Mouse (Mus musculus): Measurements from ENCODE around the gene 4933425L06Rik. TPM values are rescaled to one million over a fixed set of nuclear protein-coding genes. Genes with fewer than 3 reads are reported as not detected.

Gene 4933425L06Rik
- polyA plus RNA-seq, 1 experiment from 2014 or later = not detected

DNA sequence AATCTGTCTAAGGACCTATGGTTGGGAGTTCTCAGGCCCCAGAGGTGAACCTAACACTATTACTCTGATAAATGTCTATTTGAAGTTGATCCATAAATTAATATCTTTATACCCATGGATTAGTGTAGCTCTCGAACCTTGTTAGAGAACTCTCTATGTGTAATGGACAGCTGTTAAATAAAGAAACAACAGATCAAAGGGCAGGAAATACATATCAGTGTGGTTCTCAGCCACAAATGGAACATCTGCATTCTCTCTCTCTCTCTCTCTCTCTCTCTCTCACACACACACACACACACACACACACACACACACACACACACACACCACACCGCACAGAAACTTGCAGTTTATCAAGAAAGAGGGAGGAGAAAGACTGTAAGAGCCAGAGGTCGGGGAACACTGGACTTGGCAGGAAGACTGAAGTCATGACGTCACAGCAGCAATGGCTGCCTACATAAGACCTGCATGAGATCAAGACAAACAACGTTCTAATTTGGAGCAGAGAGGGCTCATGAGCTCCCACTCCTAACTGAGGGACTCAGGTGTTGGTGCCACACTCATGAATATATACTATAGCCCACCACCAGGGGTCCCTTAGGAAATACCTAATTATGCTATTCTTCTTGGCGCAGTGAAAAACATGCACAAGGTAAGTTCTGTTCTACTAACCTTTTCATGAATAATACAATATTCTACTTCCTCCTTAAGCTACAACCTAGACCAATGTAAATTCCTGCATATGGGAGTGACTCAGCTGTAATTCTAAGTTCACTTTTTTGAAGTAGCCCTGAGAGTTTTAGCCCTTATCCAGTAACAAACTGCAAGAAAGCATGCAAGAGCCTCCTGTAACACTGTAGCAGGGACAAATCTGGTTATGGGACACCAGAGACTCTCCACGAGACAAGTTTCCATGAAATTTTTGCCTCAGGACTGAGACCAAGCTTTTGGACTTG, 14.8 kb upstream of the 4933425L06Rik start:
- no peaks in the 10 kb centered on the region for H3K9me3 ChIP-seq
- no peak for ATAC-seq (replicated peaks)
- H3K27me3 ChIP-seq = no peaks in the 10 kb centered on the region
- no peaks in the 10 kb centered on the region for H3K4me1 ChIP-seq
- no peak overlapping the region for H3K9ac ChIP-seq (replicated peaks)
- H3K4me3 ChIP-seq = no peak overlapping the region
- no peaks in the 10 kb centered on the region for H3K36me3 ChIP-seq
- 70% methylated on average over 7 of the region's 7 CpGs for WGBS
- no peak overlapping the region for H3K27ac ChIP-seq (replicated peaks)
- H3K4me2 ChIP-seq (replicated peaks) = no peak overlapping the region

DNA sequence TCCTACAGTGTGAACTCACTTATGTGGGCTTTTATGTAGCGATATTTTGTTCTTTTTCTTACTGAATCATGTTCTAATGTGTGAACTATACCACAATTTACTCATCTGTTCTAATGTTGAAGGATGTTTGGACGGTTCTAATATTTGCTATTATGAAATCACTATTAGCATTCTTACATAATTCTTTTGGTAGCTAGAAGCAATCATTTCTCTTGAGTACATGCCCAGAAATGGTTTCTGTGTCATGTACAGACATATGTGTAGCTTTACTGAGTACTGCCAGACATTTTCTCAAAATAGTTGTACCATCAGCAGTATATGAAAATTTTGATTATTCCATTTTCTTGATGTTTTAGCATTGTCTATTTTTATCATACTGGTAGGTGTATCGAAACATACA, 7.4 kb downstream of the 4933425L06Rik start:
- Histone ChIP-seq H3K36me3 (no peaks in the 10 kb centered on the region), H3K4me2 (replicated peaks) (no peak overlapping the region), H3K4me1 (no peaks in the 10 kb centered on the region), H3K27ac (replicated peaks) (no peak overlapping the region), H3K9ac (replicated peaks) (no peak overlapping the region), H3K9me3 (no peaks in the 10 kb centered on the region), H3K4me3 (no peak overlapping the region), H3K27me3 (no peaks in the 10 kb centered on the region)
- no peak for ATAC-seq (replicated peaks)
- 89% methylated on average over 3 of the region's 3 CpGs for WGBS

DNA sequence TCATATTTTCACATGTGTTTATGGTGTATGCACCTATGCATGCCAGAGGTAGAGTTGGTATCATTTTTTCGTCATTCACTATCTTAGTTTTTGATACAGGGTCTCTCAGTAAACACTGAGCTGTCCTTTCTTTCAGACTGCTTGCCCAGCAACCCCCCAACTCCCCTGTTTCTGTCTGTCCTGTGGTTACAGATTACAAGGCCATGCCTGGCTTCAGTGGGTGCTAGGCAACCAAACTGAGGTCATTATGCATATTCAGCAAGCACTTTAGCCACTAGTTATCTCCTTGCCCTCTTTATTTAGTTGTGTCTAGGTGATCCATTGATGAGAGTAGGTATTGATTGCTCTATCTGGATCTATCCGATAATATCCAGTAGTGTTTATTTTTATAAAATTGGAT, 14.4 kb downstream of the 4933425L06Rik start:
- H3K4me1 ChIP-seq = no peaks in the 10 kb centered on the region
- H3K4me3 ChIP-seq = no peak overlapping the region
- no peaks in the 10 kb centered on the region for H3K9me3 ChIP-seq
- H3K36me3 ChIP-seq = no peaks in the 10 kb centered on the region
- no peak overlapping the region for H3K9ac ChIP-seq (replicated peaks)
- ATAC-seq (replicated peaks) = no peak
- WGBS = 79% methylated on average over 2 of the region's 2 CpGs
- no peaks in the 10 kb centered on the region for H3K27me3 ChIP-seq
- no peak overlapping the region for H3K27ac ChIP-seq (replicated peaks)
- H3K4me2 ChIP-seq (replicated peaks) = no peak overlapping the region

DNA sequence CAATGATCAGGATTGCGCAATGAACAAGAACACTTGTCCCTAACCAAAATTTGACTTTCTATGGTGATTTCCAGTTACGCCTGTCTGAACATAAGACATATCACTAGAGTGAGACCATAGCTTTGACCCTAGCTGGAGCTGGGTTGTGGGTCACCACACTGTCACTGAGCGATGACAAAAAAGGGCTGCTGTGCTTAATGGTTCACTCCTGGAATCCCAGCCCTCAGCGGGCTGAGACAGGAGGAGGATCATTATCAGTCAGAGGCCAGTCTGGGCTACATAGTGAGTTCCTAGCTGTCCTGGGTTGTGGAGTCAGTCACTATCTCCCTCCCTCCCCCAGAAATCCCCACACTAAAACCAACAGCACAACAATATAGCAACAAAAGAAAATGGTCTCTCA, 18.8 kb downstream of the 4933425L06Rik start:
- ATAC-seq (replicated peaks) = no peak
- 89% methylated on average over 4 of the region's 4 CpGs for WGBS
- Histone ChIP-seq H3K36me3 (no peaks in the 10 kb centered on the region), H3K4me2 (replicated peaks) (no peak overlapping the region), H3K9ac (replicated peaks) (no peak overlapping the region), H3K4me3 (no peak overlapping the region), H3K27ac (replicated peaks) (no peak overlapping the region), H3K4me1 (no peaks in the 10 kb centered on the region), H3K27me3 (no peaks in the 10 kb centered on the region), H3K9me3 (no peaks in the 10 kb centered on the region)

DNA sequence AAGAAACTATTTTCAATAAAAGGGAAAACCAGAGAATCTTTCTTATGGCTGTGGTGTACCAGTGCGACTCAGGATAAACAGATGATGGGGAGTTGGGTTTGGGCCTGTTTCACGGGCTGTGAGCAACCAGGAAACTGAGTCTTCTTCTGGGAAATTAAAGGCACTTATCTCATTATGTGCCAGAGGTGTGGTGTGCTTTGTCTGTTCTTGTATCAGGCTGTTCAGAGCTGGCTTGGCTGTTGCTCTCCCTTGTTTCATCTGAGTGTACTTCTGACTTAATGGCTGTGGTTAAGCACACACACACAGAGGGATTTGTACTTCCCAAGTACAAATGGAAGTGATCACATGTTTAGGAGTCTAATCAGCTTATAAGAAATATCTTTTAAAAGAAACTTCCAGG, 22.5 kb downstream of the 4933425L06Rik start:
- no peaks in the 10 kb centered on the region for H3K36me3 ChIP-seq
- H3K4me1 ChIP-seq = no peaks in the 10 kb centered on the region
- H3K4me2 ChIP-seq (replicated peaks) = no peak overlapping the region
- WGBS = 76% methylated on average over 2 of the region's 2 CpGs
- H3K27ac ChIP-seq (replicated peaks) = no peak overlapping the region
- no peak for ATAC-seq (replicated peaks)
- no peak overlapping the region for H3K9ac ChIP-seq (replicated peaks)
- H3K4me3 ChIP-seq = no peak overlapping the region
- no peaks in the 10 kb centered on the region for H3K9me3 ChIP-seq
- no peaks in the 10 kb centered on the region for H3K27me3 ChIP-seq

DNA sequence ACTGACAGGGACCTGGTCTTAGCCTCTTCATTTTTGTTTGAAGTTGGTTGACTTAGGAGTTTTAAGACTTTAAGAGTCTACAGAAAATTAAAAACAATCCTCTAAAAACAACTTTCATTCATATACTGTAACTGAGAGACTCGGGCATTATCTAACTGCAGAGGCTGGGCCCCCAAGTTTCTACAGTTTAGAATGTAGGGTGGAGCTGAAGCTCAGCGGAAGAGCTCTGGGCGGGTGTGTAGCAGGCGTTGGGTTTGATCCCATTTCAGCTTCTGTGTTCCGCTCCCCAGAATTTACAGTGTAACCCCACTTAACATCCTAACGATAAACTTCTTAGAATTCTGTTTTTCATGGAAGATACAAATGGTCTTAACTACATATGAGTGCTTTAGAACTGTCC, 29.7 kb downstream of the 4933425L06Rik start:
- Histone ChIP-seq H3K4me3 (no peak overlapping the region), H3K27ac (replicated peaks) (no peak overlapping the region), H3K4me2 (replicated peaks) (no peak overlapping the region), H3K9ac (replicated peaks) (no peak overlapping the region), H3K4me1 (no peaks in the 10 kb centered on the region), H3K27me3 (no peaks in the 10 kb centered on the region), H3K9me3 (no peaks in the 10 kb centered on the region), H3K36me3 (no peaks in the 10 kb centered on the region)
- 87% methylated on average over 6 of the region's 6 CpGs for WGBS
- no peak for ATAC-seq (replicated peaks)

DNA sequence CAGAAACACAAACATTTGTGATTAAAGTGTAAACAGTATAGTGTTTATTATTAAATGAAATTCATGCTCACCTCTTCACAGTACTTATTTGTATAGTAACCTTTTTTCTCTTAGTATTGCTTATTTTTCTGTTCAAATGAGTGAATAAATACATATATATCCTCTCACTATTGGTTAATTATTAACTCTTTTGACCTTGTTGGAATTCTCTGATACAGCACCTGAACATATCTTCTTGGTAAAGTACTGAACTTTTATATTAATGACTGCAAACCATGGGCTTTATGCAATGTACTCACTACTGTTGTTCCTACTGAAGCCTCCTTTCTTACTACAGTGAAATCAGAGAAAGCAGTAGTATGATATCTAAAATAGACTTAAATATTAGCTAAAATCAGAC, 39.7 kb downstream of the 4933425L06Rik start:
- Histone ChIP-seq H3K4me1 (no peaks in the 10 kb centered on the region), H3K4me3 (no peak overlapping the region), H3K36me3 (no peaks in the 10 kb centered on the region), H3K9me3 (no peaks in the 10 kb centered on the region), H3K27ac (replicated peaks) (no peak overlapping the region), H3K9ac (replicated peaks) (no peak overlapping the region), H3K27me3 (no peaks in the 10 kb centered on the region), H3K4me2 (replicated peaks) (no peak overlapping the region)
- ATAC-seq (replicated peaks) = no peak

DNA sequence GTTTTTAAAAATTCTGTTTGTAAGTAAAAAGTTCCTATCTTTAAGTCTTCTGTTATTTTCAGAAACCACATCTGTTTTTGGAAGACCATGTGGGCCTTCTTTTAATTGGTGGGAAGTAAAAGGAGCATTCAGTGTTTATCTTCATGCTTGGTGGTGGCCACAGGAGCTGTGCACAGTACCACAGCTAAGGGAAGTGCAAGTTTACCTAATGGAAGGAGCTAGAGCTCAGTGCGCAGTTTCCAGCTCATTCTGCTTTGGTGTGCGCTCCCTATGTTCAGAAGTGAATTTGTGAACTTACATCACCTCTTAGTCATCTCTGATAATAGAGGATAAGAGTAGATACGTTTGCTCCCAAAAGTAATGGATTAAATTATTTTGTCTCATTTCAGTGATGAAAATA, 40.2 kb downstream of the 4933425L06Rik start:
- H3K4me1 ChIP-seq = no peaks in the 10 kb centered on the region
- H3K27me3 ChIP-seq = no peaks in the 10 kb centered on the region
- no peak overlapping the region for H3K9ac ChIP-seq (replicated peaks)
- H3K4me2 ChIP-seq (replicated peaks) = no peak overlapping the region
- 92% methylated on average over 3 of the region's 3 CpGs for WGBS
- no peak overlapping the region for H3K27ac ChIP-seq (replicated peaks)
- ATAC-seq (replicated peaks) = no peak
- H3K4me3 ChIP-seq = no peak overlapping the region
- H3K9me3 ChIP-seq = no peaks in the 10 kb centered on the region
- no peaks in the 10 kb centered on the region for H3K36me3 ChIP-seq

DNA sequence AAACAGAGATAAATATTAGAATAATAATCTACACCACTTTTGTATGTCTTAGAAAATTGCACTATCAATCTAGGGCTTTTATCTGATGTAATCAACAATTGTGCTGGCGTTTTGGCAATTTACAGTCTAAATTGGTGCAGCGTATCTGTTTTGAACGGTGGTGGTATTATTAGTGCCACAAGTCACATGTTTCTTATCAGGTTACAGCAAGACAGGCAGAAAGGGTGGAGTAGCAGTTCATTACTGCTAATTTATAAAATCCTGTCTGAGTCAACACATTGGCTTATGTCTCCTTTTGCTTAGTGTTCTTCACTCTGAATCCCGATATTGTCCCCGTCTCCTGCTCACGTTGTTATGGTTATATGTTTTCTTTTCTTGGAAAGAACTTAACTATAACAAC, 48.2 kb downstream of the 4933425L06Rik start:
- Histone ChIP-seq H3K36me3 (no peaks in the 10 kb centered on the region), H3K4me3 (no peak overlapping the region), H3K9me3 (no peaks in the 10 kb centered on the region), H3K27ac (replicated peaks) (no peak overlapping the region), H3K4me1 (no peaks in the 10 kb centered on the region), H3K9ac (replicated peaks) (no peak overlapping the region), H3K27me3 (no peaks in the 10 kb centered on the region), H3K4me2 (replicated peaks) (no peak overlapping the region)
- no peak for ATAC-seq (replicated peaks)
- 79% methylated on average over 6 of the region's 6 CpGs for WGBS

DNA sequence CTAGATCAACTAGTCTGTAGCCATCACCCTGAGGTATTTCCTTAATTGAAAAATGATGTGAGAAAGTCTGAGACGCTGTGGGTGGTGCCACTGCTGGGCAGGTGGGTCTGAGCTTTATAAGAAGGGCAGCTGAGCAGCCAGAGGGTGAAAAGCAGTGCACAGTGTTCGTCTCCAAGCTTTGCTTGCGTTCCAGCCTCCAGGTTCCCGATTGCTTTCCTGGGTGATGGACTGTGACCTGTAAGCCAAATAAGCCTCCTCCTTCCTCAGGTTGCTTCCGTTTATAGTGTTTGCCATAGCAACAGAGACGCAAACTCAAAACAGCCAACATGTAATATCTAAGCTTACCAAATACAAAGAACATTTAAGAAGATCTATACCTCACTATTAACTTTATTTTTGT, 50.4 kb downstream of the 4933425L06Rik start:
- WGBS = 88% methylated on average over 6 of the region's 6 CpGs
- Histone ChIP-seq H3K9me3 (no peaks in the 10 kb centered on the region), H3K27ac (replicated peaks) (no peak overlapping the region), H3K4me3 (no peak overlapping the region), H3K36me3 (no peaks in the 10 kb centered on the region), H3K9ac (replicated peaks) (no peak overlapping the region), H3K4me1 (no peaks in the 10 kb centered on the region), H3K4me2 (replicated peaks) (no peak overlapping the region), H3K27me3 (no peaks in the 10 kb centered on the region)
- ATAC-seq (replicated peaks) = no peak

DNA sequence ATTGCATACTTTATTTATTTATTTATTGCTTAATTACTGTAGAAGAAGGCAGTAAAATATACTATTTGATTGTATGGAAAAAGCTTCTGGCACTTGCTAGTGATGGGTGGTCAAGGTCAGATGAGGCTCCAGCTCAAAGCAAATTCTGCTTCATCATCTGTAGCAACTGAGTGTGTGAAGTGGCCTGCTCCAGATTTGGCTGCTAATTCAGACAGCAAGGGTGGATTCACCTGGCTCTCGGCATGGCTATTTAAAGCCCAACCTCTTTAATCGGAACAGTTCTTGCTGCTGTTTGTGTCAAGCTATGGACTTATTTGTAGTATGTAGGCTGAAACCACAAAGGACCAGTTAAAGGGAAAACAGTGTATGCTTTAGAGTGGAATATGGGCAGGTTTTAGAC, 50.9 kb downstream of the 4933425L06Rik start:
- H3K9ac ChIP-seq (replicated peaks) = no peak overlapping the region
- no peaks in the 10 kb centered on the region for H3K27me3 ChIP-seq
- no peaks in the 10 kb centered on the region for H3K9me3 ChIP-seq
- no peaks in the 10 kb centered on the region for H3K4me1 ChIP-seq
- H3K4me2 ChIP-seq (replicated peaks) = no peak overlapping the region
- H3K4me3 ChIP-seq = no peak overlapping the region
- H3K36me3 ChIP-seq = no peaks in the 10 kb centered on the region
- ATAC-seq (replicated peaks) = no peak
- no peak overlapping the region for H3K27ac ChIP-seq (replicated peaks)
- 86% methylated on average over 2 of the region's 2 CpGs for WGBS

DNA sequence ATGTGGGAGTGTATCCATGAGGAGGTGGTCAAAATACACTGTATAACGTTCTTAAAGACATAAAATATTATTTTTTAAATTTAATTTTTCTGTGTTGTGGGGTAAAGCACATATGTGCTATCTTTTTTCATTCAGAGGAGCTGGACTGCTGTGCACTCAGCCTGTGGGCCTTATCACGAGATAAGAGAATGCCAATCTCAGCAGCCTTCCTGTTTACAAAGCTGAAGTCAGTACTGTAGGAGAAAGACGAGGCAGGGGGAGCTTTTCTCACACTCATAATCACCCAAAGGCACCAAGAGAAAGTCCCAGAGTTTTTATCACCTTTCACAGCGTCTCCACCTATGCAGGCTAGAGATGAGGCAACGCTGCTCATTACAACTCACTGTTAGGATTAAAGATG, 52.5 kb downstream of the 4933425L06Rik start:
- no peak overlapping the region for H3K9ac ChIP-seq (replicated peaks)
- no peaks in the 10 kb centered on the region for H3K27me3 ChIP-seq
- H3K36me3 ChIP-seq = no peaks in the 10 kb centered on the region
- no peak overlapping the region for H3K4me3 ChIP-seq
- H3K9me3 ChIP-seq = no peaks in the 10 kb centered on the region
- no peak overlapping the region for H3K27ac ChIP-seq (replicated peaks)
- no peak overlapping the region for H3K4me2 ChIP-seq (replicated peaks)
- H3K4me1 ChIP-seq = no peaks in the 10 kb centered on the region
- 84% methylated on average over 5 of the region's 5 CpGs for WGBS
- no peak for ATAC-seq (replicated peaks)

DNA sequence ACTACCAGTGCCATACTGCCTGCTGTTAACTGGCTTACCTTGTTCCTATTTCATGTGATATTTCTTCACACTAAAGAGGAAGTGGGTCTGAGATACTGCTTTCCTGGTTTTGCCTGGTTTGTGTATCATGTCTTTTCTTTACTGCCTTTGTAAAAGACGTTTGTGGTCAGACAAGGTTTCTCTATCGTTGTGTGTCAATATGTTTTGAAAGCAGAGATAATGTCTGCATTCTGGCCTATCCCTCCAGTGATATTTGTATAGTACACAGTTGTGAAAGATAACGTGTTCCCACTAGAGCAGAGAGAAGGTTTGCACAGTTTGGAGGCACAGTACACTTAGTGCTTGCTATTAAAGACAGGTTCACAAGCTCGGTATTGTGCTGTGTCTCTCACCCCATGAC, 58.0 kb downstream of the 4933425L06Rik start:
- Histone ChIP-seq H3K4me3 (no peak overlapping the region), H3K36me3 (no peaks in the 10 kb centered on the region), H3K27me3 (no peaks in the 10 kb centered on the region), H3K9me3 (no peaks in the 10 kb centered on the region), H3K4me2 (replicated peaks) (no peak overlapping the region), H3K4me1 (no peaks in the 10 kb centered on the region), H3K27ac (replicated peaks) (no peak overlapping the region), H3K9ac (replicated peaks) (no peak overlapping the region)
- ATAC-seq (replicated peaks) = no peak
- WGBS = 86% methylated on average over 4 of the region's 4 CpGs

Data from forebrain, embryonic 15.5 days (tissue).